Mouse (Mus musculus) G1E (cell line): ENCODE measurements around the gene Cyren. TPM values are rescaled to one million over a fixed set of nuclear protein-coding genes. Genes with fewer than 3 reads are reported as not detected.
A peak's percentile ranks its signal among the peaks of the same experiment; 100 is the strongest.

Experiments
- ATAC-seq: 2 replicates; pipeline ENCODE4 v1.8.0; 2016; ENCODE audit warnings: mild to moderate bottlenecking; ENCODE audit not compliant: insufficient number of reproducible peaks, poor library complexity, low FRiP score, severe bottlenecking; ENCODE audit errors: extremely low read depth
- DNase-seq: peaks from one replicate; pipeline ENCODE4 v3.0.0; 2012; ENCODE audit warnings: low spot score
- H3K27me3 ChIP-seq: 2 replicates; pipeline ENCODE4 v1.6.1; 2012; ENCODE audit warnings: mild to moderate bottlenecking, low read length, inconsistent platforms; ENCODE audit not compliant: insufficient read depth
- H3K36me3 ChIP-seq: replicated peaks from 2 replicates; pipeline ENCODE3; 2012; ENCODE audit warnings: mild to moderate bottlenecking, inconsistent platforms
- H3K4me1 ChIP-seq: 2 replicates; pipeline ENCODE4 v1.6.1; 2012; ENCODE audit warnings: low read depth, low read length, inconsistent platforms, mixed read lengths; ENCODE audit not compliant: insufficient read depth
- H3K4me3 ChIP-seq: 2 replicates; pipeline ENCODE4 v1.5.1; 2012; ENCODE audit warnings: low read depth, mild to moderate bottlenecking, inconsistent platforms, low read length, moderate library complexity, mixed read lengths
- H3K9me3 ChIP-seq: replicated peaks from 2 replicates; pipeline ENCODE4 v1.6.1; 2012; ENCODE audit warnings: inconsistent platforms
- CTCF ChIP-seq: IDR thresholded peaks from 2 replicates; pipeline ENCODE4 v1.5.1; 2012; ENCODE audit warnings: low read depth, low read length, inconsistent platforms, mixed read lengths
- GATA1 ChIP-seq: IDR thresholded peaks from 2 replicates; pipeline ENCODE4 v1.6.1; 2012; ENCODE audit warnings: borderline replicate concordance, low read length, inconsistent platforms, mixed read lengths
- GATA2 ChIP-seq: IDR thresholded peaks from 2 replicates; pipeline ENCODE4 v1.6.1; 2012; ENCODE audit warnings: low read depth, low read length, inconsistent platforms, borderline replicate concordance
- POLR2AphosphoS5 ChIP-seq: IDR thresholded peaks from 2 replicates; pipeline ENCODE4 v1.6.1; 2012; ENCODE audit warnings: low read depth, low read length, inconsistent platforms; ENCODE audit not compliant: insufficient replicate concordance
- TAL1 ChIP-seq: conservative IDR thresholded peaks from 2 replicates; pipeline ENCODE4 v1.6.1; 2012; ENCODE audit warnings: low read depth, low read length, inconsistent platforms, mixed read lengths
- polyA plus RNA-seq: library from polyadenylated mRNA; stranded (reverse); fragments of >175 nt; gene quantifications from 2 replicates; pipeline ENCODE4 v1.2.3, GENCODE M21; 2012
- total RNA-seq, 2 experiments: library from RNA; stranded (forward) in 1 of 2; stranded (reverse) in 1 of 2; fragments of 200-1000 nt in 1 of 2; fragments of >200 nt in 1 of 2; fragmentation: Nextera tagmentation in 1 of 2; gene quantifications; 2 replicates each; pipeline ENCODE4 v1.2.3; 2014 to 2017

Gene Cyren
- total and polyA plus RNA-seq, 3 experiments: 8.1 to 20.1 (median 17.4) TPM

DNA sequence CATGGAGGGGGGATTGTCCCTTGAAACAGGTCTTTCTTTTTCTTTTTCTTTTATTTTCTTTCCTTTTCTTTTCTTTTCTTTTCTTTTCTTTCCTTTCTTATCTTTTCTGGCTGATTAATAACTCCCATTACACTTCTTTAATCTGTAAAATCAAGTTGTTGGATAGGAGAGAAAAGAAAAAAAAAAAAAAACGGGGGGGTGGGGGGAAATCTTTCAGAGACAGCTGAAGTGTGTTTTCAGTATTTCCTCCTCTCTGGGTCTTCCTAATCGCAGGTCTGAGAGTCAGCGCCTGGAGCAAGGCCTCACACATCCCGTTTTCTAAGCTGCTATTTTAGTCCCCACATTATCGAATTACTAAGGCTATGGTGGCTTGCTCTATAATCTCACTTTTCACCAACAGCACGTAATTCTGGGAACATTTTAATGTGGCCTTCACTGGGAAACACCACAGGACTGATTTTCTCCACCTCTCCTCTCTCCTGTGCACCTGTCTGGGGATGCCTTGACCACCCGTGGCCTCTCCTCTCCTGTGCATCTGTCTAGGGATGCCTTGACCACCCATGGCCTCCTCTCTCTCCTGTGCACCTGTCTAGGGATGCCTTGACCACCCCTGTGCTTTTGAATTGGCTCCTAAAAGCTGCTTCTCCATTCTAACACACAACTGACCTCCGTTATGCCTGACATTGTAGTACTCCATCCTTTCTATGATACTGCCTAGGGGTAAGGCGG, 13.9 kb downstream of the Cyren start:
- peaks cover 58% of the 10 kb centered on the region for H3K4me1 ChIP-seq
- DNase-seq: no peak
- no peaks in the 10 kb centered on the region for H3K9me3 ChIP-seq
- H3K27me3 ChIP-seq: peaks cover 5% of the 10 kb centered on the region; the same call in 1 of the 2 replicates
- no peak overlapping the region for H3K4me3 ChIP-seq
- ATAC-seq: no peak
- H3K36me3 ChIP-seq: no peaks in the 10 kb centered on the region
- TF ChIP-seq TAL1 (no peak), GATA1 (no peak), GATA2 (no peak), POLR2AphosphoS5 (no peak), CTCF (no peak)

DNA sequence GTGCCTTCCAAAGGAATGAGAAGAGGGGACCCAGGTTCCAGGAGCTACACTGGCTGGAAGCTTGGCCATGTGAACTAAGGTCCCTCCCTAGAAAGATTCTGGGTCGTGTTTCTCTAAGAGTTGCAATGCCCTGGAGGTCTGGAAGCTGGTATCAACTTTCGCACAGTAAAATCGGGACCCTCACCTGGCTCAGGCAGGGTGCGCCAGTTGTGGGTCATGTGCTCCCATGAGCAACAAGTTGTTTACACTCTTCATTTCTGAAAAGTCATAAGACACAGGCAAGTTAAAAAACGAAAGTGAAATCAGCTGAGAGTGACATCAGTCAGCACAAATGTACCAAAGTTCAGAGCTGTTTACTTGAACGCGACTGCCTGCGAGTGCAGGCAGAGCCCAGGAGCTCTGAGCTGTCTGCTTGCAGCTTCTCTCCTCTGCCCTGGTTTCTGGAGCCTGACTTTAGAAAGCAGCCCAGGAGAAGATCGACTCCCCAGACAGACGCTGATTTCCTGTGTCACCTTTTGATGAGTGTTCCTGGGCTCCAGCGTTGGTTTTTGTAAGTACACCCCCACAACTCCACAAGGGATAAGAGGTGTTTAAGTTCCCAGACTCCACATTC, 15.0 kb downstream of the Cyren start, which contains the start of gene Tmem140:
TSS of gene Tmem140 (plus strand) at position 356 of the 613 bp plus-strand sequence.
- Histone ChIP-seq H3K4me3 (peak within 1 kb of the TSS; percentile 60; the same call in 1 of the 2 replicates), H3K27me3 (peaks cover 5% of the 10 kb centered on the region; the same call in 1 of the 2 replicates), H3K4me1 (peaks cover 48% of the 10 kb centered on the region), H3K9me3 (no peaks in the 10 kb centered on the region), H3K36me3 (no peaks in the 10 kb centered on the region)
- no peak for DNase-seq
- 0 out of 2 replicates have a peak, but pooled peaks have one; percentile 31 for ATAC-seq
- TF ChIP-seq POLR2AphosphoS5 (no peak), CTCF (no peak)

DNA sequence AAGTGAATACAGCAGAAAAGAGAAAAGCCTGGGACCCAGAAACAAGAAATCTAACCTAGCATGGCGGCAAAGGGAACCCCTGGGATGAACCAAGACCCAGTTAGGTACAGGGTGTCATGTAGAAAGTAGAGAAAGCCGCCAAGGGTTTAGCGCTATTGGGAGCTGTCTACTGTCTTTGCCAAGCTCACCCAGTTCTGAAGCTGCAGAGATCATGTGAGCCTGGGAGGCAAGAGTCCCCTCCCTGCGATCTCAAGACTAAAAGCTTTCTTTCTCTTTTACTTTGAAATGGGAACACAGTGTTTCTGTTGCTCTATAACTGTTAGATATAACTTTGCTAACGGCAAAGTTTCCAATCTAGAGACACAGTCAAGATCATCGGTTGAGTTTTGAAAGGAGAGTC, 15.5 kb downstream of the Cyren start:
- peaks cover 44% of the 10 kb centered on the region for H3K4me1 ChIP-seq
- TF ChIP-seq POLR2AphosphoS5 (no peak), GATA1 (no peak), CTCF (no peak), TAL1 (no peak), GATA2 (no peak)
- ATAC-seq (no peak), DNase-seq (no peak)
- H3K4me3 ChIP-seq: no peak overlapping the region; the same call in 1 of the 2 replicates
- H3K9me3 ChIP-seq: no peaks in the 10 kb centered on the region
- H3K36me3 ChIP-seq: no peaks in the 10 kb centered on the region
- peaks cover 8% of the 10 kb centered on the region for H3K27me3 ChIP-seq

- ATAC-seq (no peak), DNase-seq (no peak)
- Histone ChIP-seq H3K4me3 (no peak overlapping the region), H3K27me3 (peaks cover 8% of the 10 kb centered on the region), H3K4me1 (peaks cover 39% of the 10 kb centered on the region), H3K9me3 (no peaks in the 10 kb centered on the region), H3K36me3 (no peaks in the 10 kb centered on the region)
- no peak for TF ChIP-seq POLR2AphosphoS5
- no peak for TF ChIP-seq GATA2
- TF ChIP-seq TAL1: no peak
- TF ChIP-seq CTCF: no peak
- TF ChIP-seq GATA1: no peak
These were observed 16.3 kb downstream of the Cyren start for GRCm38 (mm10) chr6:34861546-34862053.

DNA sequence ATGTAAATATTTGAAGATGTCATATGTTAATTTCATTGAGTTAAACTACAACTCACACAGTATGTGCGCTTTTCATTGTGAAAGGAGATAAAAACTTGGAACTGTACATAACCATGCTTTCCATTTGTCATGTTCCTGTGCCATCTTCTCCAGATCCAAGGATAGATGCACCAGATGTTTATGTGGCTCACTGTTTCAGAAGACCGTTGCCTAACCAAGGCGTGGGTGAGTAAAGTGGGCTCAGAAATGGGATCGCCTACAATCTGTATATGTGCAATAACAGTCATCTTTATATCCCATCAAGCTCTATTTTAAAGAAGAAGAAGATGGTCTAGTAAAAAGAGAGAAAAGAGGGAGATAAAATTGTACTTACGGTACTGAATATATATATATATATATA, 45.5 kb downstream of the Cyren start:
- no peaks in the 10 kb centered on the region for H3K4me1 ChIP-seq
- ATAC-seq: no peak
- no peak for DNase-seq
- TF ChIP-seq GATA1: no peak
- no peak for TF ChIP-seq POLR2AphosphoS5
- no peak for TF ChIP-seq CTCF
- TF ChIP-seq GATA2: no peak
- H3K4me3 ChIP-seq: no peak overlapping the region
- no peaks in the 10 kb centered on the region for H3K9me3 ChIP-seq
- H3K27me3 ChIP-seq: no peaks in the 10 kb centered on the region
- H3K36me3 ChIP-seq: no peaks in the 10 kb centered on the region

- ATAC-seq (no peak), DNase-seq (no peak)
- no peak overlapping the region for H3K4me3 ChIP-seq
- no peaks in the 10 kb centered on the region for H3K4me1 ChIP-seq
- no peaks in the 10 kb centered on the region for H3K36me3 ChIP-seq
- H3K9me3 ChIP-seq: no peaks in the 10 kb centered on the region
- no peak for TF ChIP-seq GATA2
- no peak for TF ChIP-seq TAL1
- TF ChIP-seq CTCF: no peak
- TF ChIP-seq GATA1: no peak
- no peak for TF ChIP-seq POLR2AphosphoS5
- H3K27me3 ChIP-seq: no peaks in the 10 kb centered on the region
These were observed 53.5 kb downstream of the Cyren start for GRCm38 (mm10) chr6:34824406-34824805.

Other genes starting within 250 kb of the Cyren start
- not detected in 2 replicates for gene Agbl3, start 97.6 kb downstream of the Cyren start, total RNA-seq (2014; fragmentation: Nextera tagmentation)
- 0.06 and 0.22 TPM in 2 replicates for gene Agbl3, start 97.6 kb downstream of the Cyren start, total RNA-seq (2017)
- gene Agbl3, start 97.6 kb downstream of the Cyren start, polyA plus RNA-seq: not detected in 2 replicates
- 2.6 and 7.1 TPM in 2 replicates for gene Tmem140, start 14.9 kb downstream of the Cyren start, total RNA-seq (2014; fragmentation: Nextera tagmentation)
- gene Tmem140, start 14.9 kb downstream of the Cyren start, total RNA-seq (2017): 2.5 and 3.3 TPM in 2 replicates
- gene Tmem140, start 14.9 kb downstream of the Cyren start, polyA plus RNA-seq: 0.07 and 0.22 TPM in 2 replicates
- gene Wdr91, start 32.8 kb upstream of the Cyren start, total RNA-seq (2014; fragmentation: Nextera tagmentation): 16.7 and 19.9 TPM in 2 replicates
- gene Wdr91, start 32.8 kb upstream of the Cyren start, total RNA-seq (2017): 18.9 and 19.3 TPM in 2 replicates
- gene Wdr91, start 32.8 kb upstream of the Cyren start, polyA plus RNA-seq: 12.7 and 16.1 TPM in 2 replicates
- not detected in 2 replicates for gene Stra8, start 42.1 kb upstream of the Cyren start, total RNA-seq (2014; fragmentation: Nextera tagmentation)
- 0.11 TPM in 1 of 2 replicates, not detected in the other for gene Stra8, start 42.1 kb upstream of the Cyren start, total RNA-seq (2017)
- not detected in 2 replicates for gene Stra8, start 42.1 kb upstream of the Cyren start, polyA plus RNA-seq
- 3.0 TPM in 1 of 2 replicates, not detected in the other for gene Slc23a4, start 110.3 kb upstream of the Cyren start, total RNA-seq (2014; fragmentation: Nextera tagmentation)
- 0.12 and 0.44 TPM in 2 replicates for gene Slc23a4, start 110.3 kb upstream of the Cyren start, total RNA-seq (2017)
- gene Slc23a4, start 110.3 kb upstream of the Cyren start, polyA plus RNA-seq: 0.05 and 0.10 TPM in 2 replicates